Mouse (Mus musculus): ENCODE data around the gene Vmn1r233.

The Vmn1r233 gene

GRCm38 (mm10) chr17:20996364-20996763, at the start of gene Vmn1r233:
Gene Vmn1r233 (minus strand): TSS chr17:20996464.
- DNase-seq, result no peak

- DNase-seq, result no peak
Measured at GRCm38 (mm10) chr17:21018410-21019080, 22.3 kb upstream of the Vmn1r233 start.

GRCm38 (mm10) chr17:21009726-21010125, 13.5 kb upstream of the Vmn1r233 start:
- DNase-seq, result no peak

- peak; percentile 88 for DNase-seq
Measured at GRCm38 (mm10) chr17:21008382-21009331, 12.4 kb upstream of the Vmn1r233 start, which contains the start of gene Zfp160. Gene Zfp160 (plus strand): TSS chr17:21008903.

- DNase-seq, result no peak
Measured at GRCm38 (mm10) chr17:20993716-20994115, 2.5 kb downstream of the Vmn1r233 start.

- DNase-seq, result no peak
Measured at GRCm38 (mm10) chr17:20966681-20967080, 29.6 kb downstream of the Vmn1r233 start.

GRCm38 (mm10) chr17:20965421-20965820, 30.8 kb downstream of the Vmn1r233 start:
- DNase-seq, result no peak

GRCm38 (mm10) chr17:20960386-20960785, 35.9 kb downstream of the Vmn1r233 start:
- no peak for DNase-seq

GRCm38 (mm10) chr17:20946636-20947035, 49.6 kb downstream of the Vmn1r233 start:
- no peak for DNase-seq

- no peak for DNase-seq
Measured at GRCm38 (mm10) chr17:20946026-20946565, 50.2 kb downstream of the Vmn1r233 start.

GRCm38 (mm10) chr17:20944985-20945891, 51.0 kb downstream of the Vmn1r233 start, which contains the start of gene Ppp2r1a:
Gene Ppp2r1a (plus strand): TSS chr17:20945311.
- peak; percentile 98 for DNase-seq

GRCm38 (mm10) chr17:20944226-20944625, 52.0 kb downstream of the Vmn1r233 start:
- DNase-seq, result no peak

All from right cerebral cortex, postnatal 25 days (tissue).